Mouse (Mus musculus): Measurements from ENCODE around the gene Ccdc73. TPM values are rescaled to one million over a fixed set of nuclear protein-coding genes. Genes with fewer than 3 reads are reported as not detected.

Ccdc73 gene
- total RNA-seq, 1 experiment: 3.5 TPM

DNA sequence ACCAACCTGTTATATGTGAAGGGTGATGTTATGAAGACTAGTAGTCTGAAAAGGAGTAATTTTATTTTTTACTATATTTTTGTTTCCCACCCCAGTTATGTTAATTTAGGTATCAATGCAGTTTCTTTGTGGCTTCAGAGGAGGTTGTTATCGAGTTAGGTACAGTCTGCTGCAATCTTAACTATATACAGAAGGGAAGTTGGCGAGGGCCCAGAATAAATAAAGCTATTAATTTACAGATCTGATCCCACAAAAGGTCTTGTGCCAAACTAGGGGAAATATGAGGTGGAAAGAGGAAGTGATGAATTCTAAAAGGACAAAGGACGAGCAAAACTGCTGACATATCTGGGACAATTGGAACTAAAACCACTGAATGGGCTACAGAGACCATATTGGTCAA lies 128.6 kb downstream of the Ccdc73 start:
- H3K4me3 ChIP-seq (ENCODE audit: insufficient read depth in 1 of 2, low read depth in 1 of 2, low read length in 2 of 2, poor library complexity in 1 of 2, severe bottlenecking in 1 of 2): no peak overlapping the region
- H3K4me1 ChIP-seq (ENCODE audit: control insufficient read depth in 2 of 2, insufficient read depth in 2 of 2, low read length in 2 of 2, poor library complexity in 1 of 2): no peaks in the 10 kb centered on the region
- H3K9ac ChIP-seq (ENCODE audit: insufficient read depth, low read depth, low read length, poor library complexity, severe bottlenecking): no peak overlapping the region
- no peak for DNase-seq (ENCODE audit: low read depth, low spot score)
- H3K36me3 ChIP-seq (ENCODE audit: control insufficient read depth, insufficient read depth, low read length, poor library complexity, severe bottlenecking): peaks cover 2% of the 10 kb centered on the region
- TF ChIP-seq ZNF384 (IDR thresholded peaks at IDR 0.05; ENCODE audit: low read depth, low read length) (no peak), ZC3H11A (IDR thresholded peaks at IDR 0.05; ENCODE audit: borderline replicate concordance, low read depth, low read length) (no peak), CHD2 (IDR thresholded peaks at IDR 0.05; ENCODE audit: low read depth, low read length) (no peak), HCFC1 (IDR thresholded peaks at IDR 0.05; ENCODE audit: borderline replicate concordance, insufficient read depth, low read length) (no peak), MAFK (IDR thresholded peaks at IDR 0.05; ENCODE audit: insufficient read depth, low read depth, low read length) (no peak)
- no peaks in the 10 kb centered on the region for H3K9me3 ChIP-seq (ENCODE audit: control insufficient read depth, insufficient read depth, low read depth, low read length)
- no peak overlapping the region for H3K27ac ChIP-seq (ENCODE audit: insufficient read depth, low read depth, low read length, poor library complexity, severe bottlenecking)
- in situ Hi-C loops (cut with MboI; ENCODE audit: low sequenced_read_pairs in 2 of 2, unreplicated experiment in 2 of 2): no loop called here

- no peak overlapping the region for H3K4me3 ChIP-seq (ENCODE audit: insufficient read depth in 1 of 2, low read depth in 1 of 2, low read length in 2 of 2, poor library complexity in 1 of 2, severe bottlenecking in 1 of 2)
- no peak overlapping the region for H3K27ac ChIP-seq (ENCODE audit: insufficient read depth, low read depth, low read length, poor library complexity, severe bottlenecking)
- TF ChIP-seq ZNF384 (IDR thresholded peaks at IDR 0.05; ENCODE audit: low read depth, low read length) (no peak), HCFC1 (IDR thresholded peaks at IDR 0.05; ENCODE audit: borderline replicate concordance, insufficient read depth, low read length) (no peak), MAFK (IDR thresholded peaks at IDR 0.05; ENCODE audit: insufficient read depth, low read depth, low read length) (no peak), CHD2 (IDR thresholded peaks at IDR 0.05; ENCODE audit: low read depth, low read length) (no peak), ZC3H11A (IDR thresholded peaks at IDR 0.05; ENCODE audit: borderline replicate concordance, low read depth, low read length) (no peak)
- H3K9me3 ChIP-seq (ENCODE audit: control insufficient read depth, insufficient read depth, low read depth, low read length): no peaks in the 10 kb centered on the region
- H3K4me1 ChIP-seq (ENCODE audit: control insufficient read depth in 2 of 2, insufficient read depth in 2 of 2, low read length in 2 of 2, poor library complexity in 1 of 2): no peaks in the 10 kb centered on the region
- H3K9ac ChIP-seq (ENCODE audit: insufficient read depth, low read depth, low read length, poor library complexity, severe bottlenecking): no peak overlapping the region
- in situ Hi-C loops (cut with MboI; ENCODE audit: low sequenced_read_pairs in 2 of 2, unreplicated experiment in 2 of 2): no loop called here
- H3K36me3 ChIP-seq (ENCODE audit: control insufficient read depth, insufficient read depth, low read length, poor library complexity, severe bottlenecking): peaks cover 29% of the 10 kb centered on the region
- DNase-seq (ENCODE audit: low read depth, low spot score): no peak
These were observed 139.6 kb downstream of the Ccdc73 start for GRCm38 (mm10) chr2:105007236-105007635.

DNA sequence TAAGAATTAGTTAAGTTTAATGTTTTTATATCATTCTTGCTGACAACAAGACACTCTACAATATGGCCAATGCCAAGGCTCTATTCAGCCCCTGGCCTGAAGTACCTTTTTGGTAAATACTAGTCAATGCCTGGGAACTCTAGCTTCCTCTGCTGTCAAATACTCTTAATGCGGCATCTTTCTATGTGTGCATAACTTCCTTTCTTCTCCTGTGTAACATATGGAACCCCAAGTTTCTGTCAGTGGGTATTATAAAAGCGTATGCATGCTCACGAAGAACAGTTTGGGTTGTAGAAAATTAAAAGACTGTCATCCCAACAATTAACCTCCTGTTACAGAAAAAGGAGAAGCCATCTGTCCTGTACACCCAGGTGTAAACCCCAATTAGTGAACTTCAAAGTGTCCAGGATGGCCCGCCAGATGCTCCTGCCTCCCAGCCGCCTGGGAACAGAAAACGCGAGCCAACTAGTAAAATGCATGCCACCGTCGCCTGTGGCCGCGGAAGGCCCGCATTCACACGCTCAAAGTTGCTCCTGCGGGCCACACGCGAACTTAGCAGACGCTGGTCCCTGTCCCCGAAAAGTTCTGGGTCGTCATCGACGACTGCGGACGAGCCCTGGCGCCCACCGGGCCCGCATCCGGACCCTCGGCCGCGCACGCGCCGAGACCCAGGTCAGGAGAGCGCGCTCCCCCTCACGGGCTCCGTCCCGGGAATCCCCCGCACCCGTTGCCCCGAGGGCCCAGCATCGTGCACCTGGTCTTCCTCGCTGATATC lies 148.8 kb downstream of the Ccdc73 start:
- H3K4me1 ChIP-seq (ENCODE audit: control insufficient read depth in 2 of 2, insufficient read depth in 2 of 2, low read length in 2 of 2, poor library complexity in 1 of 2): peaks cover 2 to 3% of the 10 kb centered on the region in 2 experiments; a peak in 2 of 4 replicates
- H3K36me3 ChIP-seq (ENCODE audit: control insufficient read depth, insufficient read depth, low read length, poor library complexity, severe bottlenecking): peaks cover 16% of the 10 kb centered on the region
- no peak for TF ChIP-seq ZNF384 (IDR thresholded peaks at IDR 0.05; ENCODE audit: low read depth, low read length)
- H3K4me3 ChIP-seq (ENCODE audit: insufficient read depth in 1 of 2, low read depth in 1 of 2, low read length in 2 of 2, poor library complexity in 1 of 2, severe bottlenecking in 1 of 2): peak overlapping the region; percentile 87 to 96
- H3K9ac ChIP-seq (ENCODE audit: insufficient read depth, low read depth, low read length, poor library complexity, severe bottlenecking): peak overlapping the region; percentile 94
- in situ Hi-C loops (cut with MboI; ENCODE audit: low sequenced_read_pairs in 2 of 2, unreplicated experiment in 2 of 2): no loop called here
- H3K27ac ChIP-seq (ENCODE audit: insufficient read depth, low read depth, low read length, poor library complexity, severe bottlenecking): peak overlapping the region; percentile 15; the same call in 1 of the 2 replicates
- DNase-seq (ENCODE audit: low read depth, low spot score): no peak
- no peaks in the 10 kb centered on the region for H3K9me3 ChIP-seq (ENCODE audit: control insufficient read depth, insufficient read depth, low read depth, low read length)

GRCm38 (mm10) chr2:105016967-105017287 lies 149.3 kb downstream of the Ccdc73 start, which contains the start of gene Eif3m:
Gene Eif3m (minus strand): TSS chr2:105017080.
- peaks cover 2 to 3% of the 10 kb centered on the region in 2 experiments; a peak in 2 of 4 replicates for H3K4me1 ChIP-seq (ENCODE audit: control insufficient read depth in 2 of 2, insufficient read depth in 2 of 2, low read length in 2 of 2, poor library complexity in 1 of 2)
- H3K27ac ChIP-seq (ENCODE audit: insufficient read depth, low read depth, low read length, poor library complexity, severe bottlenecking): peak within 1 kb of the TSS; percentile 15
- peak within 1 kb of the TSS; percentile 87 to 96 for H3K4me3 ChIP-seq (ENCODE audit: insufficient read depth in 1 of 2, low read depth in 1 of 2, low read length in 2 of 2, poor library complexity in 1 of 2, severe bottlenecking in 1 of 2)
- peak within 1 kb of the TSS; percentile 94 for H3K9ac ChIP-seq (ENCODE audit: insufficient read depth, low read depth, low read length, poor library complexity, severe bottlenecking)
- peaks cover 15% of the 10 kb centered on the region for H3K36me3 ChIP-seq (ENCODE audit: control insufficient read depth, insufficient read depth, low read length, poor library complexity, severe bottlenecking)
- TF ChIP-seq CHD2 (IDR thresholded peaks at IDR 0.05; ENCODE audit: low read depth, low read length) (peak; percentile 81), MAFK (IDR thresholded peaks at IDR 0.05; ENCODE audit: insufficient read depth, low read depth, low read length) (no peak), HCFC1 (IDR thresholded peaks at IDR 0.05; ENCODE audit: borderline replicate concordance, insufficient read depth, low read length) (peak; percentile 81; the same call in 1 of the 2 replicates)
- DNase-seq (ENCODE audit: low read depth, low spot score): peak; percentile 88
- H3K9me3 ChIP-seq (ENCODE audit: control insufficient read depth, insufficient read depth, low read depth, low read length): no peaks in the 10 kb centered on the region
- in situ Hi-C loops (cut with MboI; ENCODE audit: low sequenced_read_pairs in 2 of 2, unreplicated experiment in 2 of 2): no loop called here

DNA sequence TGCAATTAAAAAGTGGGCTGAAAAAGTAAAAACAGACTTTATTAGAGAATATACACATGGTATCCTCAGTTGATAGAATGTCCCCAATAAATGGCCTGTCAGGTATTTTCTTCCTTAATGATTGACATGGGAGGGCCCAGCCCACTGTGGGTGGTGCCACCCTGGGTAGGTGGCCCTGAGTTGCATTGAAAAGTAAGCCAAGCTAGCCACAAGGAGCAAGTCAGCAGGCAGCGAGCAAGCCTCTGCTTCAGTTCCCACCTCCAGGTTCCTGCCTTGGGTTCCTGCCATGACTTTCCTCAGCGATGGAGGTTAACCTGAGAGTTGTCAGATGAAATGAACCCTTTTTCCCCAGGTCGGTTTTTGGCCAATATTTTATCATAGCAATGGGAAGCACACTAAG lies 150.2 kb downstream of the Ccdc73 start:
- in situ Hi-C loops (cut with MboI; ENCODE audit: low sequenced_read_pairs in 2 of 2, unreplicated experiment in 2 of 2): no loop called here
- Histone ChIP-seq H3K9me3 (ENCODE audit: control insufficient read depth, insufficient read depth, low read depth, low read length) (no peaks in the 10 kb centered on the region), H3K9ac (ENCODE audit: insufficient read depth, low read depth, low read length, poor library complexity, severe bottlenecking) (no peak overlapping the region), H3K27ac (ENCODE audit: insufficient read depth, low read depth, low read length, poor library complexity, severe bottlenecking) (no peak overlapping the region), H3K4me3 (ENCODE audit: insufficient read depth in 1 of 2, low read depth in 1 of 2, low read length in 2 of 2, poor library complexity in 1 of 2, severe bottlenecking in 1 of 2) (peak overlapping the region in 1 of 2 experiments; percentile 77; a peak in 1 of 4 replicates), H3K36me3 (ENCODE audit: control insufficient read depth, insufficient read depth, low read length, poor library complexity, severe bottlenecking) (peaks cover 8% of the 10 kb centered on the region), H3K4me1 (ENCODE audit: control insufficient read depth in 2 of 2, insufficient read depth in 2 of 2, low read length in 2 of 2, poor library complexity in 1 of 2) (peaks cover 2 to 3% of the 10 kb centered on the region in 2 experiments; a peak in 2 of 4 replicates)
- no peak for TF ChIP-seq ZNF384 (IDR thresholded peaks at IDR 0.05; ENCODE audit: low read depth, low read length)
- no peak for TF ChIP-seq CHD2 (IDR thresholded peaks at IDR 0.05; ENCODE audit: low read depth, low read length)
- no peak for TF ChIP-seq MAFK (IDR thresholded peaks at IDR 0.05; ENCODE audit: insufficient read depth, low read depth, low read length)
- TF ChIP-seq ZC3H11A (IDR thresholded peaks at IDR 0.05; ENCODE audit: borderline replicate concordance, low read depth, low read length): no peak
- no peak for TF ChIP-seq HCFC1 (IDR thresholded peaks at IDR 0.05; ENCODE audit: borderline replicate concordance, insufficient read depth, low read length)
- no peak for DNase-seq (ENCODE audit: low read depth, low spot score)

Data from ES-E14 (cell line).